Mouse (Mus musculus) embryonic facial prominence, embryonic 10.5 days (tissue): ENCODE measurements around the gene Mkln1. TPM values are rescaled to one million over a fixed set of nuclear protein-coding genes. Genes with fewer than 3 reads are reported as not detected.

Experiments
- polyA plus RNA-seq: library from polyadenylated mRNA; unstranded; fragments of >200 nt; fragmentation: Nextera tagmentation; extraction: Ambion mirVana; gene quantifications from 2 replicates; pipeline ENCODE4 v1.2.1, GENCODE M21; 2016

Gene Mkln1
- polyA plus RNA-seq, 1 experiment from 2014 or later: 210 TPM

Other genes with a start within 250 kb of the Mkln1 start
- 16.6 and 18.0 TPM in 2 replicates for gene Podxl, start 165.2 kb downstream of the Mkln1 start, polyA plus RNA-seq